Mouse (Mus musculus): ENCODE data around the gene Iqch.
A peak's percentile ranks its signal among the peaks of the same experiment; 100 is the strongest.

GRCm38 (mm10) chr9:63373315-63373714 lies 229.0 kb downstream of the Iqch start:
- no peak for TF ChIP-seq CTCF (IDR thresholded peaks at IDR 0.05; ENCODE audit: low read depth)
- TF ChIP-seq EP300 (IDR thresholded peaks at IDR 0.05; ENCODE audit: low read depth), result 0 out of 2 replicates have a peak, but pooled peaks have one; percentile 20

Data from liver, postnatal 0 days (tissue).